Mouse (Mus musculus): ENCODE measurements around the gene Srrt.

GRCm38 (mm10) chr5:137320996-137321395 is 13.5 kb upstream of the Srrt start:
- no peak for TF ChIP-seq POLR2A (IDR thresholded peaks at IDR 0.05; ENCODE audit: borderline replicate concordance, control insufficient read depth, low read depth, low read length)
- TF ChIP-seq CTCF (IDR thresholded peaks at IDR 0.05; ENCODE audit: control insufficient read depth, insufficient read depth, low read length) = no peak

All from bone marrow, adult 2 months (tissue).